Mouse (Mus musculus) megakaryocyte, embryonic 14.5 days (primary cell): Measurements from ENCODE around the gene Brwd3. TPM values are rescaled to one million over a fixed set of nuclear protein-coding genes. Genes with fewer than 3 reads are reported as not detected.

Experiments used
- H3K27me3 ChIP-seq: replicated peaks from 2 replicates; pipeline ENCODE3; 2012; ENCODE audit warnings: inconsistent platforms
- H3K36me3 ChIP-seq: replicated peaks from 2 replicates; pipeline ENCODE3; 2012; ENCODE audit warnings: low read length, inconsistent platforms, mixed read lengths
- H3K4me1 ChIP-seq: 2 replicates; pipeline ENCODE4 v1.6.1; 2012; ENCODE audit warnings: inconsistent platforms
- H3K4me3 ChIP-seq: replicated peaks from 2 replicates; pipeline ENCODE3; 2012; ENCODE audit warnings: moderate library complexity, mild to moderate bottlenecking, inconsistent platforms
- H3K9me3 ChIP-seq: 2 replicates; pipeline ENCODE4 v1.6.1; 2012; ENCODE audit warnings: inconsistent platforms
- FLI1 ChIP-seq: IDR thresholded peaks from 2 replicates; pipeline ENCODE4 v1.6.1; 2012; ENCODE audit warnings: low read length, inconsistent platforms, mixed read lengths
- GATA1 ChIP-seq: IDR thresholded peaks from 3 replicates; pipeline ENCODE4 v1.6.1; 2012; ENCODE audit warnings: mixed read lengths, low read length, inconsistent platforms, borderline replicate concordance
- polyA plus RNA-seq: library from polyadenylated mRNA; stranded (reverse); fragments of >175 nt; gene quantifications from 2 replicates; pipeline ENCODE4 v1.2.3, GENCODE M21; 2012; ENCODE audit warnings: low replicate concordance; ENCODE audit not compliant: insufficient read depth

The Brwd3 gene
- 0.38 and 0.46 TPM in 2 replicates for polyA plus RNA-seq

DNA sequence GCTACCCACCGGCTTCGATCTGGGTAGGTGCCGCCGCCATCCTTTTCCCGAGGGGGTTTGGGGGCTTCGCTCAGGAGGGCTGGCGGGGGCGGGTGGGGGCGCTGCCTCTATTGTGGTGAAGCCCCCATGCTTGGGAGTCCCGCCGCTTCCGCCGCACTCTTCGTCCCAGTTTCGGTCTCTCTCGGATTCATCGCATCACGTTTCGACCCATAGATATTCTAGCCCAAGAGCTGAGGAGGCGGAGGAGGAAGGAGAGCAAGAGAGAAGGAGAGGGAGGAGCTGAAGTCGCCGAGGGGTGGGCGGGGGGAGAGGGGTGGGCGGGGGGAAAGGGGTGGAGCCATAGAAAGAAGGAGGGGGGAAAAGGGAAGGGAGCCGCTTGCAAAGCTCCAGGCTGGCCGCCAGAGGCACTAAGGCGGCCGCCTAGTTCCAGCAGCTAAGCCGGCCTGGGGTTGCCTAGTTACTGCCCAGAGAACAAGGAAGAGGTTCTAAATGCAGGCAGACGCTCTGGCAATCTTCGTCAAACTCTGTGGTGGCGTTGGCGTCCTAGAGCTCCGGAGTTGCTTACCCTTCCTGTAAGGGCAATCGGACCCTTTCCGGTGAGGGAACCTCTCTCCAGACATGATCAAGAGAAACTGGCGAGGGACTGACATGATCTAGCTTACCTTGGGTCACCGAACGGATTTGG lies at the start of gene Brwd3:
Gene Brwd3 (minus strand): TSS at position 283 of the 685 bp plus-strand sequence.
- peaks cover 9% of the 10 kb centered on the region for H3K36me3 ChIP-seq
- H3K9me3 ChIP-seq = no peaks in the 10 kb centered on the region
- no peaks in the 10 kb centered on the region for H3K4me1 ChIP-seq
- no peaks in the 10 kb centered on the region for H3K27me3 ChIP-seq
- TF ChIP-seq GATA1 (no peak), FLI1 (no peak)
- peak within 1 kb of the TSS; percentile 95 for H3K4me3 ChIP-seq

DNA sequence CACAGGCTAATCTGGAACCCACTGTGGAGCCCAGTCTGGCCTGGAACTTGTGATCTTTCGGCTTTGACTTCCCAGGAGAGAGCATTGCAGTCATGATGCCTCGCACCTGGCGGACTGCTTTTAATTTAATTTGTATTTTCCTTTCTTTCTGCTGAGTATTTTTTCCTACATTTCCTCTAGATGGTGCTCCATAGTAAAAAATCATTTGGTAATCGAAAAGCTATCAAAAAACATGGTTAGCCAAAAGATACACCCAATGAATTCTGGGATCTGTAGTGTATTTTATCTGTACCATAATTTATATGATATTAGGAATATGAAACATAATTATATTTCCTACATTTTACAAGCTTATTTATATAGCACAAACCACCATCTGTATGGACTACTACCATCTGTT lies 28.5 kb upstream of the Brwd3 start:
- Histone ChIP-seq H3K36me3 (no peaks in the 10 kb centered on the region), H3K4me1 (no peaks in the 10 kb centered on the region), H3K27me3 (no peaks in the 10 kb centered on the region), H3K4me3 (no peak overlapping the region), H3K9me3 (no peaks in the 10 kb centered on the region)
- TF ChIP-seq FLI1 (no peak), GATA1 (no peak)

DNA sequence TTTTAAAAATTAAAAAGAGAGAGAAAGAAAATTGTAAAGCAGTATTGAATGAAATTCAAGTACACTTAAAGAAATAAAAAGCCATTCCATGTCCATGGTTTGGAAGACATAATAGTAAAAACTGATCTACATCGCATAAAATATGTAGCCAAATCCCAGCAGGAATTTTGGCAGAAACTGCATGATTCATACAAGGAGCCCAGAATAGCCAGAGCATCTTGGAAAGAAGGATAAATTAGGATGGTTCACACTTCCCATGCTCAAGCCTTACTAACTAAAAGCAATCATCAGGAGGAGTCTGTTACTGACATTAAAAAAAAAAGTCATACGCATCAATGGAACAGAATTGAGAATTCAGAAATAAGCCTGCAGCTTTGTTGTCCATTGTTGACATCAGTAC lies 8.5 kb upstream of the Brwd3 start:
- Histone ChIP-seq H3K36me3 (peaks cover 8% of the 10 kb centered on the region), H3K9me3 (no peaks in the 10 kb centered on the region), H3K27me3 (no peaks in the 10 kb centered on the region), H3K4me1 (no peaks in the 10 kb centered on the region), H3K4me3 (no peak overlapping the region)
- TF ChIP-seq GATA1 (no peak), FLI1 (no peak)

DNA sequence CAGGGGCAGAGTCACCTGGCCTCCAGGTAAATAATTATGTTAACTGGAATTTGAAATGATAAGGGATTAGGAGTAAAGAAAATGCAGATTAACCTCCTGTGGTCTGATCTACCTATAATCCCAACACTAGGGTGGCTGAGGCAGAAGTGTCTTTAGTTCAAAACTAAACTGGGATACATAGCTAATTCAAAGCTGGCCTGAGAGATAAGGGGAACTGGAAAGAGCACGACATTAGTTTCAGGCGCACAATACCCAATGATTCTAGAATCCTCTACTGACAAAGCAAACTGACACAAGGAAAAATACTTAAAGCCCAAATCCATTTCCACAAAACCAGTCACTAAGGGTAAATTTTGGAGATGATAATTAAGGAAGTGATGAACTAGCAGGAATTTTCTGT lies 2.2 kb upstream of the Brwd3 start:
- TF ChIP-seq GATA1 (no peak), FLI1 (no peak)
- H3K36me3 ChIP-seq = peaks cover 8% of the 10 kb centered on the region
- no peak overlapping the region for H3K4me3 ChIP-seq
- no peaks in the 10 kb centered on the region for H3K4me1 ChIP-seq
- H3K27me3 ChIP-seq = no peaks in the 10 kb centered on the region
- H3K9me3 ChIP-seq = no peaks in the 10 kb centered on the region

DNA sequence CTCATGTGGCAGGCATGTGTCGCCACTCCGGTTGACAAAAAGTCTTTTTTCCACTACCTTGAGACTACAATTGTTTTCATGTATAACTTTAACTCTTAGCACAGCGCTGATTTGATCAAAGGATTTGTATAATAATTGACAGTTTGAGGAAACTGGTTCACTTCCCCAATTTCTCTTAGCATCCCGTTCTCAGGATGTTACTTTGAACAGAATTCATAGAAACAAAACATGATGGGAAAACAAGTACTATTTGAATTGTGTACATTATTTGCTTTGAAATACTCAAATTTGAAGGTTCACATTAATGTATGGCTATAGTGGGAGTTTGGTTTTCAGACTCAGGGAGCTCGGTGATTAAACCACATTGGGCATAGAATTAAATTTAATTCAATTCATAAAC lies 1.1 kb upstream of the Brwd3 start:
- no peak for TF ChIP-seq GATA1
- TF ChIP-seq FLI1 = no peak
- no peaks in the 10 kb centered on the region for H3K4me1 ChIP-seq
- no peaks in the 10 kb centered on the region for H3K9me3 ChIP-seq
- H3K27me3 ChIP-seq = no peaks in the 10 kb centered on the region
- H3K36me3 ChIP-seq = peaks cover 5% of the 10 kb centered on the region
- H3K4me3 ChIP-seq = peak overlapping the region; percentile 92

DNA sequence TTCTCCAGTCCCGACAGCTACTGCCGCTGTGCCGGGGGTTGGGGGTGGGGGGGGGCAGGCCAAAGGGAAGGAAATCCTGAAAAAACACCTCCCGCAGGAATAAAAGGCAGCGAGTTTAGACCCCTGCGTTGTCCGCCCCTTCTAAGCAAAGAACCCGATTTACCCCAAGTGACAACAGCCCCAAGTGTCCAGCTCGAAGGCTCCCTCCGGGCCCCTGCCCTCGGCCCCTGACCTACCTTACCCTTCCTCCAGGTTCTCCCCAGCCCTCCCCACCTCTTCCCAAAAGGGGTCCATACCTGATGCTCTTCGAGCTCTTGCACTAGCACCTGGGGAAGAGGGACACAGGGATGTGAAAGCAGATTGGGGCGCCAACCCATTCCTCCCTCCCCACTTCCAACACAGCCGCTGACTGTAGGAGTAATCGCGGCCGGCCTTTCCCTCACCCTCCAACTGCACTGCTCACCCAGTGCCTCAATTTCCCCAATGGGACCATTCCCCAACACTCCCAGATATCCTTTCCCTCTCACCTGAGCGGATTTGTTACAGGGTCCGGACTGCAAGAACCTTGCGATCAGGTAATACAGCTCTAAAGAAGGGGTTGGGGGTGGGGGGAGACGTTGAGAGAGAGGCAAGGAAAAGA lies 671 bp downstream of the Brwd3 start:
- Histone ChIP-seq H3K36me3 (peaks cover 11% of the 10 kb centered on the region), H3K4me3 (peak overlapping the region; percentile 95), H3K9me3 (no peaks in the 10 kb centered on the region), H3K4me1 (no peaks in the 10 kb centered on the region), H3K27me3 (no peaks in the 10 kb centered on the region)
- no peak for TF ChIP-seq GATA1
- no peak for TF ChIP-seq FLI1

DNA sequence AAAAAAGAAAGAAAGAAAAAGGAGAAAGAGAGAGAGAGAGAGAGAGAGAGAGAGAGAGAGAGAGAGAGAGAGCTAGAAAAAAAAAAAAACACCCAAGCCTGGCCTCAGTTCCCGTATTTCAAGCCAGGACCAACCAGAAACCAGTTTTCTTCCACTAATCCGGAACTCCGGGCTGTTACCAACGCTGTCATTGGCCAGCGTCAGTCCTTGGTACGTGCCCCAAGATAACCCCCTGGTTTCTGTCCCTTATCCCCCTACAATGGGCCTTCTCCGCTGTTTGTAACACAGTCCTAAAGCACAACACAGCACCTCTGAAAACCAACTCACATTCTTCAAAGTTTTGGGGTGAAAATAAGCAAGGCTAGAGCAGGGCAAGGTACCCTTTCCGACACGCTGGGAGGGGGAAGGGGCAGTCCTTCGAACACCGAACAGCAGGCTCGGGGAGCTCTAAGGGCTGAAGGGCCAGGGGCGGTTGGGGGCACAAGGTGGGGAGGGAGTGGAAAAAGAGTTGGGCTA lies 1.4 kb downstream of the Brwd3 start:
- Histone ChIP-seq H3K36me3 (peaks cover 15% of the 10 kb centered on the region), H3K4me3 (peak overlapping the region; percentile 95), H3K9me3 (no peaks in the 10 kb centered on the region), H3K4me1 (no peaks in the 10 kb centered on the region; the same call in 1 of the 2 replicates), H3K27me3 (no peaks in the 10 kb centered on the region)
- TF ChIP-seq GATA1 (no peak), FLI1 (no peak)

DNA sequence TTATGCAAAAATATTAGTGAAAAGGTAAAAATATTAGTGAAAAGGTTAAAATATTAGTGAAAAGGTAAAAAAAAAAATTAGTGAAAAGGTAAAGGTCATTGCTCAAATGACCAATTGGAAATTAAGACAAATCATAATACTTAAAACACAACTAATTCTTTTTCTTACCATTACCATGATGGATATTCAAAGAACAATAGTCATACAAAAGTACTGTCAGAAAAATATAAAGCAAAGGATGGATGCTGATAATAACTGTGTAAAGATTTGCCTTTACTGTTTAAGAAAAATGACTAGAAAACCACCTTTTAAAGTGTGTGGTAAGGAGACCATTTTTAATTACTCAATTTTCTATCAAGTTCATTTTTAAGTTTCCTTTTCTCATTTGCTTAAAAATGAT lies 2.9 kb downstream of the Brwd3 start:
- no peak overlapping the region for H3K4me3 ChIP-seq
- H3K9me3 ChIP-seq = no peaks in the 10 kb centered on the region
- TF ChIP-seq GATA1 = no peak
- no peaks in the 10 kb centered on the region; the same call in 1 of the 2 replicates for H3K4me1 ChIP-seq
- H3K27me3 ChIP-seq = no peaks in the 10 kb centered on the region
- peaks cover 17% of the 10 kb centered on the region for H3K36me3 ChIP-seq

DNA sequence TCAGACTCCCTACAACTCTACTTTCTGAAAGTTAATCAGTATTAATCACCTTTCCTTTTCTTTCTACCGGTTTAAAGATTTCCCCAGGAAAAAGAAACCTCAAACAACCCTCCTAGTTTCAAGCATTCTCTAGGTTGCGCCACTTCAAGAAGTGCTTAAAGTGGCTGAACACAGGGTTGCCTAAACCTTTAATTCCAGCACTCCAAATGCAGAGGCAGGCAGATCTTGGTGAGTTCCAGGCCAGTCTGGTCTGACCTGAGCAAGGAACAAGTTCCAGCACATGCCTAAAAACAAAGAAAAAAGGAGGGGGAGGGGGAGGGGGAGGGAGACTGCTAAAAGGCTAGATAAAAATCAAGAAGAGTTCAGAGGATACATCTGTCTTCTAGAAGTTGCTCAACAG lies 6.1 kb downstream of the Brwd3 start:
- TF ChIP-seq GATA1 (no peak), FLI1 (no peak)

DNA sequence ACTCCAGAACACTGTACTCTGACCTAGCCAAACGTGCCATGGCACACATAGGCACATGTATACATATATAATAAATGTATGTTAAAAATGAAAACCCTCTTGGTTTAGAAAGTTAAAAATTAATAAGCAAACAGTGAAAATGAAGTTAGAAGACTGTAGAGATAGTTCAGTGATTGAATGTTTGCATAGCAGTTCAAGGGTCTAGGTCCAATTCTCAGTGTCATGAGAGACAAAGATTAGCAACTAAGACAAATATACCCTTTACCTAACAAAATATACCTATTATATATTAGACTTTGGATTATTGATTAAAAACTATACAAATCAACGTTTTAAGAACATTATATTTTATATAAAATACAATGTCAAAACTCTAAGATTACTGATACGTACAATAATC lies 36.9 kb downstream of the Brwd3 start:
- Histone ChIP-seq H3K4me3 (no peak overlapping the region), H3K36me3 (peaks cover 16% of the 10 kb centered on the region), H3K9me3 (no peaks in the 10 kb centered on the region), H3K4me1 (no peaks in the 10 kb centered on the region), H3K27me3 (no peaks in the 10 kb centered on the region)
- no peak for TF ChIP-seq FLI1
- TF ChIP-seq GATA1 = no peak

More for the DNA sequence above, 6.1 kb downstream of the Brwd3 start:
- Histone ChIP-seq H3K36me3 (peaks cover 41% of the 10 kb centered on the region), H3K9me3 (no peaks in the 10 kb centered on the region), H3K4me1 (no peaks in the 10 kb centered on the region; the same call in 1 of the 2 replicates), H3K27me3 (no peaks in the 10 kb centered on the region), H3K4me3 (no peak overlapping the region)
